Mouse (Mus musculus): ENCODE results near the gene Tesk2. TPM values are rescaled to one million over a fixed set of nuclear protein-coding genes. Genes with fewer than 3 reads are reported as not detected.

The Tesk2 gene
- polyA plus RNA-seq, 1 experiment from 2014 or later: 2.8 TPM

- Histone ChIP-seq H3K9me3 (ENCODE audit: control insufficient read depth, low read length) (no peaks in the 10 kb centered on the region), H3K36me3 (ENCODE audit: control insufficient read depth, insufficient read depth, low read length) (no peaks in the 10 kb centered on the region), H3K9ac (replicated peaks; ENCODE audit: low read depth, low read length) (peak overlapping the region; percentile 51), H3K4me2 (ENCODE audit: low read depth, low read length) (peak overlapping the region; percentile 88), H3K4me3 (ENCODE audit: low read depth, low read length) (peak overlapping the region; percentile 37), H3K27me3 (ENCODE audit: control insufficient read depth, insufficient read depth, low read length) (no peaks in the 10 kb centered on the region; the same call in 1 of the 2 replicates), H3K4me1 (ENCODE audit: control insufficient read depth, insufficient read depth, low read length) (peaks cover 14% of the 10 kb centered on the region; the same call in 1 of the 2 replicates), H3K27ac (ENCODE audit: low read depth, low read length) (no peak overlapping the region)
- whole genome bisulfite sequencing: 22% methylated on average over 32 of the region's 32 CpGs
- peak; percentile 6; the same call in 1 of the 2 replicates for ATAC-seq (ENCODE audit: low read depth)
These were observed 99.5 kb downstream of the Tesk2 start for GRCm38 (mm10) chr4:116819968-116820901.

GRCm38 (mm10) chr4:116820902-116821693, 100.3 kb downstream of the Tesk2 start:
- peak; percentile 73 for ATAC-seq (ENCODE audit: low read depth)
- H3K9me3 ChIP-seq (ENCODE audit: control insufficient read depth, low read length): no peaks in the 10 kb centered on the region
- peaks cover 16% of the 10 kb centered on the region; the same call in 1 of the 2 replicates for H3K4me1 ChIP-seq (ENCODE audit: control insufficient read depth, insufficient read depth, low read length)
- no peaks in the 10 kb centered on the region; the same call in 1 of the 2 replicates for H3K27me3 ChIP-seq (ENCODE audit: control insufficient read depth, insufficient read depth, low read length)
- peak overlapping the region; percentile 88 for H3K4me2 ChIP-seq (ENCODE audit: low read depth, low read length)
- H3K36me3 ChIP-seq (ENCODE audit: control insufficient read depth, insufficient read depth, low read length): no peaks in the 10 kb centered on the region
- peak overlapping the region; percentile 37 for H3K4me3 ChIP-seq (ENCODE audit: low read depth, low read length)
- no peak overlapping the region for H3K27ac ChIP-seq (ENCODE audit: low read depth, low read length)
- under 1% methylated on average over 51 of the region's 51 CpGs for WGBS
- peak overlapping the region; percentile 51 for H3K9ac ChIP-seq (replicated peaks; ENCODE audit: low read depth, low read length)

DNA sequence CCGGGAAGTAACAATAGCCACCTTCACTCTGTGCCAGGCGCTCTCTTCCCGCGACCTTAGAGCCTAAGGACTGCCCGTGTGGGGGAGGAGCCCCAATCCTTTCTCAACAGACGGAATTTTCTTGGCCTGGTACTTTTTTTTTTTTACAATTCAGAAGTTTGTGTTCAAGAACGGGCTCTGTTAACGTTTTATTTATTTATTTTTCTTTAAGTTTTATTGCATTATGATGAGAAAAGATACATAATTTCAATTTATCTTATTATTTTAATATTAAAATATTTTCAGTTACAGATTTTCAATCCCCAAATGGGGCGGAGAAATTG, 100.9 kb downstream of the Tesk2 start, which contains the start of gene Hpdl:
TSS of gene Hpdl (minus strand) at position 14 of the 323 bp plus-strand sequence.
- no peak for ATAC-seq (ENCODE audit: low read depth)
- H3K4me1 ChIP-seq (ENCODE audit: control insufficient read depth, insufficient read depth, low read length): peaks cover 16% of the 10 kb centered on the region; the same call in 1 of the 2 replicates

GRCm38 (mm10) chr4:116824541-116825004, 103.8 kb downstream of the Tesk2 start:
- H3K36me3 ChIP-seq (ENCODE audit: control insufficient read depth, insufficient read depth, low read length): no peaks in the 10 kb centered on the region
- peaks cover 16% of the 10 kb centered on the region; the same call in 1 of the 2 replicates for H3K4me1 ChIP-seq (ENCODE audit: control insufficient read depth, insufficient read depth, low read length)
- peak overlapping the region; percentile 68 for H3K9ac ChIP-seq (replicated peaks; ENCODE audit: low read depth, low read length)
- H3K27ac ChIP-seq (ENCODE audit: low read depth, low read length): peak overlapping the region; percentile 69
- WGBS: 2% methylated on average over 29 of the region's 29 CpGs
- no peaks in the 10 kb centered on the region; the same call in 1 of the 2 replicates for H3K27me3 ChIP-seq (ENCODE audit: control insufficient read depth, insufficient read depth, low read length)
- peak overlapping the region; percentile 51 for H3K4me3 ChIP-seq (ENCODE audit: low read depth, low read length)
- H3K9me3 ChIP-seq (ENCODE audit: control insufficient read depth, low read length): no peaks in the 10 kb centered on the region
- ATAC-seq (ENCODE audit: low read depth): peak; percentile 64
- peak overlapping the region; percentile 79 for H3K4me2 ChIP-seq (ENCODE audit: low read depth, low read length)

More for the DNA sequence above, 100.9 kb downstream of the Tesk2 start, which contains the start of gene Hpdl:
- Histone ChIP-seq H3K27me3 (ENCODE audit: control insufficient read depth, insufficient read depth, low read length) (no peaks in the 10 kb centered on the region; the same call in 1 of the 2 replicates), H3K27ac (ENCODE audit: low read depth, low read length) (no peak within 1 kb of the TSS), H3K9ac (replicated peaks; ENCODE audit: low read depth, low read length) (peak within 1 kb of the TSS; percentile 51), H3K4me2 (ENCODE audit: low read depth, low read length) (peak within 1 kb of the TSS; percentile 88), H3K9me3 (ENCODE audit: control insufficient read depth, low read length) (no peaks in the 10 kb centered on the region), H3K36me3 (ENCODE audit: control insufficient read depth, insufficient read depth, low read length) (no peaks in the 10 kb centered on the region), H3K4me3 (ENCODE audit: low read depth, low read length) (peak within 1 kb of the TSS; percentile 37)
- 12% methylated on average over 9 of the region's 9 CpGs for WGBS

DNA sequence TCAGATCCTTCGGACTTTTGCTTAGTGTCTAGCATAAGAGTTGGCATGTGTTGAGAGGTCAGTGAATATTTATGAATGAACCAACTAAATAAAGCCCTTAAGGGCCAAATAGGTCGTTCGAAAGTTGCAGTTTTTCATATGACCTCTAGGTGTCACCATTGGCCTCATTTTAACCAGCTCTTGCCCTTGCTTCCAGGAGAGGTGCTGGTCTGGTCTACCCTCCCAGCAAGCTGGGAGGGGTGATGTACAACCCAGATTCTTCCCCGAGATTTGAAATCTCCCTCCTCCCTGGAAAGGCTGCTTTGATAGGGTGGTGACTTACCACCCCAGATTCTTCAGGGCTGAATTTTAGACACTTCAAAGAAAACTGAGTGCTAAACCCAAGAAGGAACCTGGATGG, 107.1 kb downstream of the Tesk2 start:
- Histone ChIP-seq H3K9ac (replicated peaks; ENCODE audit: low read depth, low read length) (no peak overlapping the region), H3K4me2 (ENCODE audit: low read depth, low read length) (no peak overlapping the region), H3K9me3 (ENCODE audit: control insufficient read depth, low read length) (no peaks in the 10 kb centered on the region), H3K4me3 (ENCODE audit: low read depth, low read length) (no peak overlapping the region), H3K36me3 (ENCODE audit: control insufficient read depth, insufficient read depth, low read length) (no peaks in the 10 kb centered on the region), H3K4me1 (ENCODE audit: control insufficient read depth, insufficient read depth, low read length) (peaks cover 10% of the 10 kb centered on the region; the same call in 1 of the 2 replicates), H3K27me3 (ENCODE audit: control insufficient read depth, insufficient read depth, low read length) (no peaks in the 10 kb centered on the region), H3K27ac (ENCODE audit: low read depth, low read length) (no peak overlapping the region)
- 0 out of 2 replicates have a peak, but pooled peaks have one; percentile 36 for ATAC-seq (ENCODE audit: low read depth)
- WGBS: under 1% methylated on average over 4 of the region's 4 CpGs

DNA sequence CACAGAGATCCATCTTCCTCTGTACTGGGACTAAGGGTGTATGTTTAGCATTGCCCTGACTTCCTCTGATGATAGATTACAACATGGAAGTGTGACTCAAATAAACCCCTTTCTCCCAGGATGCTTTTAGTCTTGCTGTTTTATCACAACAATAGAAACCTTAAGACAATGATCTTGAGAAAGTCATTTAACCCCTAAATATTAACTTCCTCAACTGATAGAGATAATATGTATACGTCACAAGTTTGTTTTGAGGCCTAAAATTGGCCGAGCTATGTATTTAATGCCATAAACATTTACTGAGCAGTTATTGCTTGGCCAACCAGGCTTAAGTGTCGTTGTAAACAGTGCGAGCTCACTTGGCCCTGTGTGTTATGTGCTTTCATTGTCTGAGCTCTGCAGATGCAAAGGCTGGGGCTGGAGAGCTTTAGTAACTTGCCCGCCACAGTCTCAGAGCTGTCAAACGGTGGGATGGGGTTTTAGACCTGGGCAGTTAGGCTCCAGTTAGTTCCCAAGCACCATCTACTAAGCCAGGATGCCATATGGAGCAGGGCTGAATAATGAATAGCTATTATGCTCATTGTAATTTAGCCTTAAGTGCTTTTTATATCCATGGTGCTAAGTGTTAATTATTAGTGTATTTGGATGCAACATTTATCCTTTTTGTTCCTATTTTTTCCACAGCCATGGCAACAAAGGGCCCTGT, 108.8 kb downstream of the Tesk2 start:
- 20% methylated on average over 6 of the region's 6 CpGs for WGBS
- Histone ChIP-seq H3K36me3 (ENCODE audit: control insufficient read depth, insufficient read depth, low read length) (no peaks in the 10 kb centered on the region), H3K9me3 (ENCODE audit: control insufficient read depth, low read length) (no peaks in the 10 kb centered on the region), H3K4me2 (ENCODE audit: low read depth, low read length) (no peak overlapping the region), H3K4me1 (ENCODE audit: control insufficient read depth, insufficient read depth, low read length) (peaks cover 5% of the 10 kb centered on the region; the same call in 1 of the 2 replicates), H3K27ac (ENCODE audit: low read depth, low read length) (peak overlapping the region; percentile 78), H3K4me3 (ENCODE audit: low read depth, low read length) (no peak overlapping the region), H3K9ac (replicated peaks; ENCODE audit: low read depth, low read length) (no peak overlapping the region), H3K27me3 (ENCODE audit: control insufficient read depth, insufficient read depth, low read length) (no peaks in the 10 kb centered on the region)
- ATAC-seq (ENCODE audit: low read depth): peak; percentile 29; the same call in 1 of the 2 replicates

DNA sequence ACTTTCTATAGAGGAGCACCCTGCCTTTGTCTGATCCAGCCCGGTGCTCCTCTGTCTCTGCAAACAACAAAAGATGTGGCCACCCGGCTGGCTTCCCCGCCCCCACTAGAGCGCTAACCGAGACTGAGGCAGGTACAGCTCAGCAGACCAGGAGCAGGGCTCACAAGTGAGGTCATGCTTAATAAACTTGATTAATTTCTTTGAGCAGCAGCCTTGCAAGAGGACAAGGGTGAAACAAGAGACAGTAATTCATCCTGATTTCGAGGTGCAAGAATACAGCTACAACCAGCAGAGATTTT, 109.3 kb downstream of the Tesk2 start:
- H3K9ac ChIP-seq (replicated peaks; ENCODE audit: low read depth, low read length): no peak overlapping the region
- H3K4me3 ChIP-seq (ENCODE audit: low read depth, low read length): no peak overlapping the region
- H3K4me1 ChIP-seq (ENCODE audit: control insufficient read depth, insufficient read depth, low read length): peaks cover 4% of the 10 kb centered on the region; the same call in 1 of the 2 replicates
- H3K9me3 ChIP-seq (ENCODE audit: control insufficient read depth, low read length): no peaks in the 10 kb centered on the region
- ATAC-seq (ENCODE audit: low read depth): peak; percentile 76
- H3K4me2 ChIP-seq (ENCODE audit: low read depth, low read length): no peak overlapping the region
- H3K27ac ChIP-seq (ENCODE audit: low read depth, low read length): peak overlapping the region; percentile 78
- no peaks in the 10 kb centered on the region for H3K27me3 ChIP-seq (ENCODE audit: control insufficient read depth, insufficient read depth, low read length)
- no peaks in the 10 kb centered on the region for H3K36me3 ChIP-seq (ENCODE audit: control insufficient read depth, insufficient read depth, low read length)
- 10% methylated on average over 6 of the region's 6 CpGs for WGBS

- Histone ChIP-seq H3K4me3 (ENCODE audit: low read depth, low read length) (no peak overlapping the region), H3K4me1 (ENCODE audit: control insufficient read depth, insufficient read depth, low read length) (no peaks in the 10 kb centered on the region), H3K27me3 (ENCODE audit: control insufficient read depth, insufficient read depth, low read length) (no peaks in the 10 kb centered on the region), H3K4me2 (ENCODE audit: low read depth, low read length) (no peak overlapping the region), H3K9ac (replicated peaks; ENCODE audit: low read depth, low read length) (no peak overlapping the region), H3K36me3 (ENCODE audit: control insufficient read depth, insufficient read depth, low read length) (no peaks in the 10 kb centered on the region), H3K27ac (ENCODE audit: low read depth, low read length) (no peak overlapping the region), H3K9me3 (ENCODE audit: control insufficient read depth, low read length) (no peaks in the 10 kb centered on the region)
- ATAC-seq (ENCODE audit: low read depth): no peak
- 32% methylated on average over 2 of the region's 2 CpGs for WGBS
These were observed 118.3 kb downstream of the Tesk2 start for GRCm38 (mm10) chr4:116838999-116839398.

All from neural tube, embryonic 14.5 days (tissue).